ENCODE assay signal across 8 mouse cellular contexts in genomic region chr10:86356819-86357563, GRCm38 (mm10). TPM values are rescaled to one million over a fixed set of nuclear protein-coding genes. Genes with fewer than 3 reads are reported as not detected.
DNase-seq lines count a peak whose midpoint lies in the region; ATAC-seq and TF ChIP-seq lines count a peak whose summit lies in the region.

No protein-coding gene starts in this region.

- H3K9me3 ChIP-seq in forebrain, postnatal 0 days (ENCODE audit: low read length): no peaks in the 10 kb centered on the region
- no peaks in the 10 kb centered on the region for H3K9me3 ChIP-seq in forebrain, embryonic 10.5 days
- no peaks in the 10 kb centered on the region for H3K9me3 ChIP-seq in liver, embryonic 13.5 days (replicated peaks)
- no peaks in the 10 kb centered on the region for H3K9me3 ChIP-seq in forebrain, embryonic 15.5 days
- no peaks in the 10 kb centered on the region for H3K9me3 ChIP-seq in hindbrain, embryonic 13.5 days
- no peaks in the 10 kb centered on the region for H3K9me3 ChIP-seq in neural tube, embryonic 15.5 days (replicated peaks)

- H3K4me1 ChIP-seq in forebrain, postnatal 0 days (ENCODE audit: insufficient read depth): no peaks in the 10 kb centered on the region
- H3K4me1 ChIP-seq in forebrain, embryonic 10.5 days: peaks cover 12% of the 10 kb centered on the region; the same call in 1 of the 2 replicates
- H3K4me1 ChIP-seq in liver, embryonic 13.5 days (replicated peaks): peaks cover 51% of the 10 kb centered on the region
- peaks cover 14% of the 10 kb centered on the region for H3K4me1 ChIP-seq in forebrain, embryonic 15.5 days
- H3K4me1 ChIP-seq in hindbrain, embryonic 13.5 days (replicated peaks): no peaks in the 10 kb centered on the region
- H3K4me1 ChIP-seq in neural tube, embryonic 15.5 days: peaks cover 11% of the 10 kb centered on the region; the same call in 1 of the 2 replicates

- peaks cover 11% of the 10 kb centered on the region; the same call in 1 of the 2 replicates for H3K36me3 ChIP-seq in forebrain, postnatal 0 days (ENCODE audit: insufficient read depth)
- no peaks in the 10 kb centered on the region for H3K36me3 ChIP-seq in forebrain, embryonic 10.5 days (replicated peaks)
- no peaks in the 10 kb centered on the region for H3K36me3 ChIP-seq in liver, embryonic 13.5 days
- no peaks in the 10 kb centered on the region; the same call in 1 of the 2 replicates for H3K36me3 ChIP-seq in forebrain, embryonic 15.5 days
- H3K36me3 ChIP-seq in hindbrain, embryonic 13.5 days: peaks cover 10% of the 10 kb centered on the region; the same call in 1 of the 2 replicates
- H3K36me3 ChIP-seq in neural tube, embryonic 15.5 days: peaks cover 14% of the 10 kb centered on the region

- H3K4me3 ChIP-seq in forebrain, postnatal 0 days (ENCODE audit: low read depth, low read length): no peak overlapping the region
- no peak overlapping the region for H3K4me3 ChIP-seq in forebrain, embryonic 10.5 days
- H3K4me3 ChIP-seq in liver, embryonic 13.5 days (replicated peaks): no peak overlapping the region
- H3K4me3 ChIP-seq in forebrain, embryonic 15.5 days: no peak overlapping the region
- no peak overlapping the region for H3K4me3 ChIP-seq in hindbrain, embryonic 13.5 days
- no peak overlapping the region for H3K4me3 ChIP-seq in neural tube, embryonic 15.5 days (replicated peaks)

- H3K4me2 ChIP-seq in forebrain, postnatal 0 days (ENCODE audit: low read depth): no peak overlapping the region
- H3K4me2 ChIP-seq in liver, embryonic 13.5 days: peak overlapping the region; percentile 13; the same call in 1 of the 2 replicates
- no peak overlapping the region for H3K4me2 ChIP-seq in forebrain, embryonic 15.5 days (replicated peaks)
- no peak overlapping the region for H3K4me2 ChIP-seq in hindbrain, embryonic 13.5 days
- no peak overlapping the region for H3K4me2 ChIP-seq in neural tube, embryonic 15.5 days

- TF ChIP-seq POLR2A in brain, embryonic 14.5 days (IDR thresholded peaks at IDR 0.05; ENCODE audit: borderline replicate concordance, extremely low read depth, insufficient read depth, insufficient read length, poor library complexity, severe bottlenecking): no peak

- 62% methylated on average over 5 of the region's 5 CpGs for WGBS in forebrain, postnatal 0 days
- WGBS in forebrain, embryonic 10.5 days: 58% methylated on average over 5 of the region's 5 CpGs
- 41% methylated on average over 5 of the region's 5 CpGs for WGBS in liver, embryonic 13.5 days (ENCODE audit: insufficient replicate concordance)
- 58% methylated on average over 5 of the region's 5 CpGs for WGBS in forebrain, embryonic 15.5 days
- WGBS in hindbrain, embryonic 13.5 days: 58% methylated on average over 5 of the region's 5 CpGs
- 65% methylated on average over 5 of the region's 5 CpGs for WGBS in neural tube, embryonic 15.5 days

- DNase-seq in forebrain, postnatal 0 days: no peak
- DNase-seq in forebrain, embryonic 10.5 days (ENCODE audit: extremely low spot score, low spot score): no peak
- DNase-seq in 416B (ENCODE audit: low read depth): peak; percentile 41
- DNase-seq in brain, embryonic 14.5 days (ENCODE audit: low read depth): peak; percentile 49
- peak; percentile 36 for DNase-seq in liver, embryonic 13.5 days

- H3K27me3 ChIP-seq in forebrain, postnatal 0 days (ENCODE audit: insufficient read depth, low read length): no peaks in the 10 kb centered on the region
- H3K27me3 ChIP-seq in forebrain, embryonic 10.5 days (ENCODE audit: poor library complexity, severe bottlenecking): no peaks in the 10 kb centered on the region
- no peaks in the 10 kb centered on the region for H3K27me3 ChIP-seq in liver, embryonic 13.5 days
- H3K27me3 ChIP-seq in forebrain, embryonic 15.5 days: no peaks in the 10 kb centered on the region
- H3K27me3 ChIP-seq in hindbrain, embryonic 13.5 days: no peaks in the 10 kb centered on the region
- no peaks in the 10 kb centered on the region for H3K27me3 ChIP-seq in neural tube, embryonic 15.5 days (replicated peaks)

- no peak for ATAC-seq in forebrain, postnatal 0 days
- ATAC-seq in liver, embryonic 13.5 days (ENCODE audit: low read depth): peak; percentile 27; the same call in 1 of the 2 replicates
- ATAC-seq in forebrain, embryonic 15.5 days (replicated peaks): no peak
- no peak for ATAC-seq in hindbrain, embryonic 13.5 days (ENCODE audit: low FRiP score)
- no peak for ATAC-seq in neural tube, embryonic 15.5 days (ENCODE audit: low FRiP score)

- no peak overlapping the region for H3K27ac ChIP-seq in forebrain, postnatal 0 days (ENCODE audit: low read depth, low read length)
- no peak overlapping the region for H3K27ac ChIP-seq in forebrain, embryonic 10.5 days
- H3K27ac ChIP-seq in liver, embryonic 13.5 days: peak overlapping the region; percentile 76
- H3K27ac ChIP-seq in forebrain, embryonic 15.5 days (replicated peaks): no peak overlapping the region
- no peak overlapping the region for H3K27ac ChIP-seq in hindbrain, embryonic 13.5 days
- H3K27ac ChIP-seq in neural tube, embryonic 15.5 days (replicated peaks): no peak overlapping the region

- no peak overlapping the region for H3K9ac ChIP-seq in forebrain, postnatal 0 days
- H3K9ac ChIP-seq in liver, embryonic 13.5 days: no peak overlapping the region
- H3K9ac ChIP-seq in forebrain, embryonic 15.5 days (replicated peaks): no peak overlapping the region
- H3K9ac ChIP-seq in hindbrain, embryonic 13.5 days: no peak overlapping the region
- H3K9ac ChIP-seq in neural tube, embryonic 15.5 days (replicated peaks): no peak overlapping the region

- peak; percentile 55 for TF ChIP-seq CTCF in forebrain, postnatal 0 days (IDR thresholded peaks at IDR 0.05; ENCODE audit: low read depth)
- TF ChIP-seq CTCF in brain, embryonic 14.5 days (IDR thresholded peaks at IDR 0.05; ENCODE audit: borderline replicate concordance, extremely low read depth, insufficient read depth, insufficient read length): peak; percentile 57; the same call in 1 of the 2 replicates

RNA-seq across cellular contexts. Expression of gene Timp3, which starts 56.8 kb away (rescaled TPM):
- total RNA-seq in forebrain, postnatal 0 days (2014; rRNA removed): 33.5 and 62.9 TPM in 2 replicates
- 17.2 and 33.6 TPM in 2 replicates for polyA plus RNA-seq in forebrain, postnatal 0 days (2015; fragmentation: Nextera tagmentation; extraction: Ambion mirVana)
- polyA plus RNA-seq in forebrain, embryonic 10.5 days (2016; fragmentation: Nextera tagmentation; extraction: Ambion mirVana): 22.1 and 22.4 TPM in 2 replicates
- polyA plus RNA-seq in brain, embryonic 14.5 days (2012; rRNA removed): 13.4 and 22.8 TPM in 2 replicates
- 8.4 and 10.0 TPM in 2 replicates for polyA plus RNA-seq in liver, embryonic 13.5 days (2015; fragmentation: Nextera tagmentation; extraction: Ambion mirVana)
- polyA plus RNA-seq in forebrain, embryonic 15.5 days (2015; fragmentation: Nextera tagmentation; extraction: Ambion mirVana): 15.8 and 16.9 TPM in 2 replicates
- 32.3 and 37.1 TPM in 2 replicates for polyA plus RNA-seq in hindbrain, embryonic 13.5 days (2015; fragmentation: Nextera tagmentation; extraction: Ambion mirVana)
- 51.6 and 57.1 TPM in 2 replicates for polyA plus RNA-seq in neural tube, embryonic 15.5 days (2015; fragmentation: Nextera tagmentation; extraction: Ambion mirVana)

Comparison
In these comparisons a context has a peak if more than half of its experiments do, and no peak if none do; other contexts are left out.
1. DNase-seq: peak in 416B (single experiment), brain, embryonic 14.5 days (single experiment) and liver, embryonic 13.5 days (single experiment); none in forebrain, postnatal 0 days (single experiment) and forebrain, embryonic 10.5 days (single experiment).